Mouse (Mus musculus) stomach, postnatal 0 days (tissue): Measurements from ENCODE around the gene Lmf2.
A peak's percentile ranks its signal among the peaks of the same experiment; 100 is the strongest.

Experiments used
- CTCF ChIP-seq: IDR thresholded peaks from 2 replicates; pipeline ENCODE4 v1.5.1; 2016; ENCODE audit warnings: antibody characterized with exemption, low read depth, mild to moderate bottlenecking, moderate library complexity
- EP300 ChIP-seq: optimal IDR thresholded peaks from 2 replicates; pipeline ENCODE3; 2016; ENCODE audit warnings: antibody characterized with exemption

- peak; percentile 74 for TF ChIP-seq CTCF
- TF ChIP-seq EP300 = no peak
These were observed 17.7 kb upstream of the Lmf2 start for GRCm38 (mm10) chr15:89373027-89373761.
